Mouse (Mus musculus) erythroblast, embryonic 14.5 days (primary cell): Measurements from ENCODE around the gene Grin2d.

Experiments
- GATA1 ChIP-seq: IDR thresholded peaks from 2 replicates; pipeline ENCODE4 v1.6.1; 2012; ENCODE audit warnings: low read length, inconsistent platforms, mixed read lengths
- TAL1 ChIP-seq: IDR thresholded peaks from 3 replicates; pipeline ENCODE4 v1.6.1; 2012; ENCODE audit warnings: low read length, inconsistent platforms, mixed read lengths

- TF ChIP-seq GATA1 (no peak), TAL1 (no peak)
Observed at GRCm38 (mm10) chr7:45814841-45815240, 63.3 kb downstream of the Grin2d start.
